Mouse (Mus musculus): ENCODE data around the gene Ddx3x. TPM values are rescaled to one million over a fixed set of nuclear protein-coding genes. Genes with fewer than 3 reads are reported as not detected.
"Not testable (repeated sequence)": the region's sequence is repeated elsewhere in the genome, so short reads cannot be mapped to it uniquely, and the experiment has no call there.

The Ddx3x gene
- 84.5 and 92.6 TPM in 2 replicates for polyA plus RNA-seq (2015; fragmentation: Nextera tagmentation; extraction: Ambion mirVana)

- no peaks in the 10 kb centered on the region for H3K4me1 ChIP-seq (replicated peaks; ENCODE audit: control insufficient read depth, insufficient read depth, low read length)
- H3K36me3 ChIP-seq (ENCODE audit: control insufficient read depth, insufficient read depth): peaks cover 7% of the 10 kb centered on the region; the same call in 1 of the 2 replicates
- peak within 1 kb of the TSS; percentile 81 for H3K4me2 ChIP-seq (replicated peaks; ENCODE audit: low read depth)
- no peaks in the 10 kb centered on the region for H3K9me3 ChIP-seq (ENCODE audit: control insufficient read depth)
- peak within 1 kb of the TSS; percentile 92 for H3K4me3 ChIP-seq (ENCODE audit: low read depth, low read length)
- H3K9ac ChIP-seq (ENCODE audit: low read depth, low read length): peak within 1 kb of the TSS; percentile 98
- under 1% methylated on average over 55 of the region's 57 CpGs for WGBS
- TF ChIP-seq CTCF (IDR thresholded peaks at IDR 0.05; ENCODE audit: low read depth): no peak
- peak; percentile 92 for ATAC-seq
- no peaks in the 10 kb centered on the region for H3K27me3 ChIP-seq (replicated peaks; ENCODE audit: control insufficient read depth, insufficient read depth, low read length)
- H3K27ac ChIP-seq (ENCODE audit: low read depth, low read length): peak within 1 kb of the TSS; percentile 98
Measured at GRCm38 (mm10) chrX:13280409-13281328, at the start of gene Ddx3x. Gene Ddx3x (plus strand): TSS chrX:13280970.

GRCm38 (mm10) chrX:13231243-13231642 is 49.5 kb upstream of the Ddx3x start:
- H3K27ac ChIP-seq (ENCODE audit: low read depth, low read length): no peak overlapping the region
- H3K36me3 ChIP-seq (ENCODE audit: control insufficient read depth, insufficient read depth): no peaks in the 10 kb centered on the region
- WGBS: 35% methylated on average over 9 of the region's 9 CpGs
- H3K27me3 ChIP-seq (replicated peaks; ENCODE audit: control insufficient read depth, insufficient read depth, low read length): no peaks in the 10 kb centered on the region
- peak overlapping the region; percentile 59; the same call in 1 of the 2 replicates for H3K4me2 ChIP-seq (replicated peaks; ENCODE audit: low read depth)
- TF ChIP-seq CTCF (IDR thresholded peaks at IDR 0.05; ENCODE audit: low read depth): no peak
- no peaks in the 10 kb centered on the region for H3K9me3 ChIP-seq (ENCODE audit: control insufficient read depth)
- no peaks in the 10 kb centered on the region for H3K4me1 ChIP-seq (replicated peaks; ENCODE audit: control insufficient read depth, insufficient read depth, low read length)
- no peak overlapping the region for H3K4me3 ChIP-seq (ENCODE audit: low read depth, low read length)
- peak; percentile 37 for ATAC-seq
- no peak overlapping the region for H3K9ac ChIP-seq (ENCODE audit: low read depth, low read length)

GRCm38 (mm10) chrX:13232834-13233233 is 47.9 kb upstream of the Ddx3x start:
- H3K36me3 ChIP-seq (ENCODE audit: control insufficient read depth, insufficient read depth); H3K27me3 ChIP-seq (replicated peaks; ENCODE audit: control insufficient read depth, insufficient read depth, low read length); ATAC-seq; H3K4me3 ChIP-seq (ENCODE audit: low read depth, low read length); H3K27ac ChIP-seq (ENCODE audit: low read depth, low read length); H3K4me2 ChIP-seq (replicated peaks; ENCODE audit: low read depth); H3K4me1 ChIP-seq (replicated peaks; ENCODE audit: control insufficient read depth, insufficient read depth, low read length); H3K9ac ChIP-seq (ENCODE audit: low read depth, low read length); H3K9me3 ChIP-seq (ENCODE audit: control insufficient read depth): not testable (repeated sequence)
- WGBS: 95% methylated on average over 1 of the region's 1 CpGs

- no peak for TF ChIP-seq CTCF (IDR thresholded peaks at IDR 0.05; ENCODE audit: low read depth)
- no peak overlapping the region for H3K4me2 ChIP-seq (replicated peaks; ENCODE audit: low read depth)
- 38% methylated on average over 2 of the region's 2 CpGs for WGBS
- H3K9me3 ChIP-seq (ENCODE audit: control insufficient read depth): no peaks in the 10 kb centered on the region
- H3K4me3 ChIP-seq (ENCODE audit: low read depth, low read length): no peak overlapping the region
- H3K9ac ChIP-seq (ENCODE audit: low read depth, low read length): no peak overlapping the region
- H3K27ac ChIP-seq (ENCODE audit: low read depth, low read length): no peak overlapping the region
- no peaks in the 10 kb centered on the region for H3K4me1 ChIP-seq (replicated peaks; ENCODE audit: control insufficient read depth, insufficient read depth, low read length)
- H3K27me3 ChIP-seq (replicated peaks; ENCODE audit: control insufficient read depth, insufficient read depth, low read length): no peaks in the 10 kb centered on the region
- no peak for ATAC-seq
- H3K36me3 ChIP-seq (ENCODE audit: control insufficient read depth, insufficient read depth): no peaks in the 10 kb centered on the region
Measured at GRCm38 (mm10) chrX:13233631-13234030, 47.1 kb upstream of the Ddx3x start.

GRCm38 (mm10) chrX:13234709-13235108 is 46.1 kb upstream of the Ddx3x start:
- H3K27ac ChIP-seq (ENCODE audit: low read depth, low read length): peak overlapping the region; percentile 62
- no peak for ATAC-seq
- H3K9ac ChIP-seq (ENCODE audit: low read depth, low read length): no peak overlapping the region
- WGBS: 24% methylated on average over 4 of the region's 4 CpGs
- H3K27me3 ChIP-seq (replicated peaks; ENCODE audit: control insufficient read depth, insufficient read depth, low read length): no peaks in the 10 kb centered on the region
- no peak overlapping the region for H3K4me2 ChIP-seq (replicated peaks; ENCODE audit: low read depth)
- no peaks in the 10 kb centered on the region for H3K36me3 ChIP-seq (ENCODE audit: control insufficient read depth, insufficient read depth)
- TF ChIP-seq CTCF (IDR thresholded peaks at IDR 0.05; ENCODE audit: low read depth): no peak
- no peaks in the 10 kb centered on the region for H3K9me3 ChIP-seq (ENCODE audit: control insufficient read depth)
- H3K4me1 ChIP-seq (replicated peaks; ENCODE audit: control insufficient read depth, insufficient read depth, low read length): no peaks in the 10 kb centered on the region
- H3K4me3 ChIP-seq (ENCODE audit: low read depth, low read length): no peak overlapping the region

- Histone ChIP-seq H3K9me3 (ENCODE audit: control insufficient read depth) (no peaks in the 10 kb centered on the region), H3K4me3 (ENCODE audit: low read depth, low read length) (no peak overlapping the region), H3K9ac (ENCODE audit: low read depth, low read length) (no peak overlapping the region), H3K36me3 (ENCODE audit: control insufficient read depth, insufficient read depth) (no peaks in the 10 kb centered on the region), H3K4me1 (replicated peaks; ENCODE audit: control insufficient read depth, insufficient read depth, low read length) (no peaks in the 10 kb centered on the region), H3K4me2 (replicated peaks; ENCODE audit: low read depth) (no peak overlapping the region), H3K27me3 (replicated peaks; ENCODE audit: control insufficient read depth, insufficient read depth, low read length) (no peaks in the 10 kb centered on the region), H3K27ac (ENCODE audit: low read depth, low read length) (peak overlapping the region; percentile 46; the same call in 1 of the 2 replicates)
- WGBS: 53% methylated on average over 2 of the region's 2 CpGs
- peak; percentile 84 for ATAC-seq
- TF ChIP-seq CTCF (IDR thresholded peaks at IDR 0.05; ENCODE audit: low read depth): no peak
Measured at GRCm38 (mm10) chrX:13236100-13236568, 44.6 kb upstream of the Ddx3x start.
